Mouse (Mus musculus): ENCODE results near the gene Wdcp. TPM values are rescaled to one million over a fixed set of nuclear protein-coding genes. Genes with fewer than 3 reads are reported as not detected.
"Not testable (repeated sequence)": the region's sequence is repeated elsewhere in the genome, so short reads cannot be mapped to it uniquely, and the experiment has no call there.

Gene Wdcp
- 10 to 100 TPM; 12.7 to 15.0 TPM for total RNA-seq (2021)

DNA sequence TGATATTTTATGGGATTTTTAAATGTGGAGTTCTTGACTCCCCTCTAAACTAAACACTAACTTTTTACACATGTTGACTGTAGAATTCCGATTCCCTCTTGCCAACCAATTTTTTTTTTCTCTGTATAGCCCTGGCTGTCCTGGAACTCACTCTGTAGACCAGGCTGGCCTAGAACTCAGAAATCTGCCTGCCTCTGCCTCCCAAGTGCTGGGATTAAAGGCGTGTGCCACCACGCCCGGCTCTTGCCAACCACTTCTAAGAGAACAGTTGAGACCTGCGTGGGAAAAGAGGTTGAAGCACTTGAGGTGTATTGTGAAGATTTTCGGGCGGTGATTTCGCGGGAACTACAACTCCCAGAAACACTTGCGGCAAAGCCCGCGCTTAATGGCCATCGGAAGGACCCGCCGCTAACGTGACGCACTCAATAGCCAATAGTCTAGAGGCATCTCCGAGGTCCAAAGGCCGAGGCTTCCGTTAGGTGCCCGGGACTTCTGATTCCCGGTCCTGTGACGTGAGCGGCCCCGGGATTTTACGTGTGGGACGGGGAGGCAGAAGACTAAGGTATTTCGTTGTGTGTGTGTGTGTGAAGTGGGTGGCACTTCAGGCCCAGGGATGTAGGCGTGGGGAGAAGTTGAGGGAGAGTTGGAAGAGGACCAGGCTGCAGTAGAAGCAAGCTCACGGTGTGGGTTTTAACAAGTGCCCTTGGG is at the start of gene Wdcp:
TSS of gene Wdcp (plus strand) at position 414 of the 708 bp plus-strand sequence.
- peak; percentile 89 for DNase-seq
- intact Hi-C loops (cut with DNase I), result no loop called here

DNA sequence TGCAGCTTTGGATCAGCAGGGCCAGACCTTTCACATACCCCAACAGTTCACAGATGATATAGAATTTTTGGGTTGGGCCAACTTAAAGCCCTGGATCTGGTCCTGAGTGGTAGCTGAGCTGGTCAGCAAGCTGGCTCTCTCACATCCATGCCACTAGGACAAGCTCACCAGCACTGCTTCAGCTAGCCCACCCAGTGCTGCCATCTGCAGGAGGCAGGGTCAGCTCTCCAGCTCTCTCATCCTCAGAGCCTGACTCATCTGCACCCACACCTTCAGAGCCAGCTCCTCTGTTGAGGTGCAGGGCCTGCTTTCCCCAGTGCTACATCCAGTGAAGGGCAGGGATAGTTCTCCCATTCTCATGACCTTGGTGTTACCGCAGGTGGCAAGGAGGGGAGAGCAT is 49.4 kb upstream of the Wdcp start:
- intact Hi-C loops (cut with DNase I), result no loop called here
- peak; percentile 44 for DNase-seq

- DNase-seq; intact Hi-C loops (cut with DNase I): not testable (repeated sequence)
Measured at GRCm38 (mm10) chr12:4797471-4797870, 45.6 kb upstream of the Wdcp start.

DNA sequence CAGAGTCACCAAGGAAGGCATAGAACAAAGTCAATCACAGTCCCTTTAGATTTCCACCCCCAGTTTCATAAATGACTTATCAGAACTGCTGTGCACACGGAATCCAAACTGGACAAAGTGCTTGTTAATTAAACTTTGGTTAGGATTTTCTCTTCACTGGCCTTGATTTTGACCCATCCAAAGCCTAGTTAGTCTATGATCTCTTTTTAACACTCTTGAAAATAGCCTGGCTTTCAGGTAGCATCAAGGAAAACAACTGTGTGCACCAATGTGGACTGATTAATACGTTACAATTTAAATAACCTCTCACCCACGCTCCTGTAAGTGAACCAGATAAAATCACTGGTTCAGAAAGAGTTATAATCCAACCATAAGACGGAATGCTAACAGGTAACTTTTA is 32.1 kb upstream of the Wdcp start:
- no peak for DNase-seq
- intact Hi-C loops (cut with DNase I), result no loop called here

DNA sequence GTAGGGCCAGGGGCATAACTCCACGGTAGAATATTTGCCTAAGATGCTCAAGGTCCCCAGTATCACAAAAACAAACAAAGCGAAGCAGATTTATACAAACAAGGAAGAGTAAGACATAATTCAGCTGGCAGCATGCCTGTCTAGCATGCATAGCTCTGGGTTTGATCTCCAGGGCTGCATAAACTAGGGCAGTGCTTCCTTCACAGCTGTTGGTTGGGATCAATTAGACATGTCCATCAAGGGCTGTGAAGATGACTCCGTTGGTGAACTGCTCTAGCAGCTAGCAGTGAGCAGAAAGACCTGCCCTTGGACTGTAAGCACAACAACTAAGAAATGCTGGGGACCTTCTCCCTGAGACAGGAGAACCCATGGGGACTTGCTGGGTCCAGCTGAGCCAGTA is 31.4 kb upstream of the Wdcp start:
- no peak for DNase-seq
- intact Hi-C loops (cut with DNase I), result no loop called here

DNA sequence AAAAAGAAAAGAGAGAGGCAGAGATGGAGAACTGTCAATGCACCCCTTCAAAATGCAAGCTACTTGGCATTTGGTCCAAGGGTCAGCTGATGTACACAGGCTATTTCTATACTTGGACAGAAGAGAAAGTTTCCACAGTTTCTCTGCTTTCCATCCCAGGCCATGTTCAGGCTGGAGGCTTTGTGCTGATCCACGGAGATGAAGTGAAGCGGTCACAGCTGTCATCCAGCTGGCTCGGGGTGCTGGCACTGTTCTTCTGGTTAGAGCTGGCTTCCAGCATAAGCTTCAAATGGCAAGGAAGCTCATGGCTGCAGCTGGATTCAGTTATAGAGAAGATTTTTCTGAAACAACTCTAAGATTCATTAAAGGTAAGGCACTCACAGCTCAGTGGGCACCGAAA is 29.5 kb upstream of the Wdcp start:
- intact Hi-C loops (cut with DNase I), result no loop called here
- DNase-seq, result peak; percentile 38

GRCm38 (mm10) chr12:4816680-4817360 is 26.3 kb upstream of the Wdcp start:
- no peak for DNase-seq
- intact Hi-C loops (cut with DNase I), result no loop called here

DNA sequence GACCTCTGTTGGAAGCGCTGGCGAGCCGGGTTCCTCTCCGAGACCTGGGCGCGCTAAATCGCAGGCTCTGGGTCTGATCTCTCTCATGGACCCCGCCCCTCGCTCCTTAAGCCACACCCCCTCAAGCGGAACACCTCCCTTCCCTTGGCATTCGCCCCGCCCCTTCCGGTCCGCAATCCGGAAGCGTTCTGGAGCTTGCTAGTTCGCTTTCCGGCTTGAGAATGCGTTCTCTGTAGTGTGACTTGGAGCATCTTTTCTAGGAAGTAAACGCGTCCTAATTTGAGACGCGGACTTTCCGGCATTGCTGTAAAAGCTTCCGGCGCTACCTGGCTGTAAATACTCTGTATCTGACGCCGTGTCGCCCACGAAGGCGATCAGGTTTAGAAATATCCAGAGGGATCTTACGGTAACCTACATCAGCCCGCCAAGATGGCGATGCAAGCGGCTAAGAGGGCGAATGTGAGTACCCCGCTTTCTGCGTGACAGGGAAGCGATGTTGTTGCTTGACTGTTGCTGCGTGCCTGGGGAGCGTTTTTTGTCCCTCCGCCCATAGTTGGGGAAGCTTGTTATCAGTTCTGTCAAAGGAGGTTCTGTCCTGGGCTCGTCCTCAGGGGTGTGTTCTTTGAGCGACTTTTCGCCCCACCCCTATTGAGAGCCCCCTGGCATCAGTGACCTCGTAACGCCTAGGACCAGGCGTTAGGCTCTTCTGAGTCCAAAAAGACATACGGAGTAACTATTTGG is 25.6 kb upstream of the Wdcp start, which contains the start of gene Sf3b6:
TSS of gene Sf3b6 (plus strand) at position 184 of the 741 bp plus-strand sequence.
- intact Hi-C loops (cut with DNase I), result no loop called here
- peak; percentile 99 for DNase-seq

DNA sequence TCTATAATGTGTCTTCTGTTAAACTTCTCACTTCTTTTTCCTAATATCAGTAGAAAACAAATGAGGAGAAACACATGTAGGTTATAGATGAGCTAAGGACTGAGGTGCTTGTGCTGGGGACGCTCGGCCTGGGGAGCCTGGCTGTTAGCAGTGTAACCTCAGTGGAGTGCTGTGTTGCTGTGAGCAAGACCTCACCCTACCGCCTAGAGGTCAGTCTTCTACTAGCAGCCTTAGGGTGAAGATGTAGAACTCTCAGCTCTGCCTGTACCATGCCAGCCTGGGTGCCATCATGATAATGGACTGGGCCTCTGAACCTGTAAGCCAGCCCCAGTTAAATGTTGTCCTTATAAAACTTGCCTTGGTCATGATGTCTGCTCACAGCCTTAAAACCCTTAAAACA is 15.8 kb upstream of the Wdcp start:
- DNase-seq, result no peak
- intact Hi-C loops (cut with DNase I), result no loop called here

- intact Hi-C loops (cut with DNase I), result no loop called here
- DNase-seq, result no peak
Measured at GRCm38 (mm10) chr12:4836959-4837358, 6.1 kb upstream of the Wdcp start.

- intact Hi-C loops (cut with DNase I), result no loop called here
- DNase-seq, result no peak
Measured at GRCm38 (mm10) chr12:4840010-4840409, 3.1 kb upstream of the Wdcp start.

DNA sequence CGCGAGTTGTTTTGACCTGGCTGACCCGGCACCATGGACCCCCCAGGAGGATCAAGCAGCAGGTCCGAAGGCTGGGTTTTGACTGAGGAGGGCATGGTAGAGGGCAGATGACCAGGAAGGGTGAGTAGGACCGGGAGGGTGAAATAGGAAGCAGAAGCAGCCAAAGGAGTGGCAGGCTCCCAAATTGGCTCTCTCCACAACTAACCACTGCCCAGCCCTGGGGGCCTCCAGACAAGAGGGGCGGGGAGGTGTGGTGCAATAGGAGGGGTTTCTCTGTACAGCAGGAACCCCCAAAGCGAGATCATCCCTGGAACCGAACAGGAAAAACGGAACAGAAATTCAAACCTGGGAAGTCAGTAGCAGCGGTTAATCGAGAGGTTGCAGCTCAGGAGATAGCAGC is 2.4 kb upstream of the Wdcp start:
- intact Hi-C loops (cut with DNase I), result no loop called here

GRCm38 (mm10) chr12:4841392-4841887 is 1.7 kb upstream of the Wdcp start, which contains the start of gene Fkbp1b:
TSS of gene Fkbp1b (minus strand) at chr12:4841591.
- intact Hi-C loops (cut with DNase I), result no loop called here
- peak; percentile 66 for DNase-seq

More for the DNA sequence above, 2.4 kb upstream of the Wdcp start:
- DNase-seq, result peak; percentile 25

DNA sequence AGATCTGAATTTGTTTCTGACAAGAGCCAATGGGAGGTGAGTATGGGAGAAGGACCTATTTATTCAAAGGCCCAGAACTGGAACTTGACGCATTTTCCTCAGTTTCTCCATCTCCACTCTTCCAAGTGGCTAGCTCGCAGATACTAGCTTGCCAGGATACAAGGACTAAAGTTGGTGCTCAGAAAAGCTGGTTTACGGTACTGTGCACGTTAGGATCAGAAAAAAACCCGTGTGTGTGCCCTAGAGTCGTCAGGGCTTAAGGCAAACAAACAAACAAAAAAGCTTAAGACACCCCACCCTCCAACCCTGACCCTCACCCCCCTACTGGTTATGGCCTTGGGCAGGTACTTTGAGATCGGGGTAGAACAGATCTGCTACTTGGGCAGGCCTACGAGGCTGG is 647 bp upstream of the Wdcp start:
- DNase-seq, result no peak
- intact Hi-C loops (cut with DNase I), result no loop called here

GRCm38 (mm10) chr12:4843741-4844140 is 638 bp downstream of the Wdcp start:
- intact Hi-C loops (cut with DNase I), result no loop called here
- DNase-seq, result peak; percentile 20

DNA sequence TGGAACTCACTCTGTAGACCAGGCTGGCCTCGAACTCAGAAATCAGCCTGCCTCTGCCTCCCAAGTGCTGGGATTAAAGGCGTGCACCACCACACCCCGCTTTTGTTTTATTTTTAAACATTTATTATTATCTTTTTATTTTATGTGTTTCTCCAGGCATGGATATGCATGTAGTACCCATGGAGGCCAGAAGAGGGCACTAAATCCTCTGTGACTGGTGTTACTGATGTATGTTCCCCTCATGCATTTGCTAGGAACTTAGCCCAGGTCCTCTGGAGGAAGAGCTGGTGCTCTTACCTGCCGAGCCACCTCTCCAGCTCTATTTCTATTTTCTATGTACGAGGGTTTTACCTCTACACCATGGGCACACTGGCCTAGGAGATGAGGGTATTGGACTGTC is 13.1 kb downstream of the Wdcp start:
- DNase-seq, result no peak
- intact Hi-C loops (cut with DNase I), result no loop called here

DNA sequence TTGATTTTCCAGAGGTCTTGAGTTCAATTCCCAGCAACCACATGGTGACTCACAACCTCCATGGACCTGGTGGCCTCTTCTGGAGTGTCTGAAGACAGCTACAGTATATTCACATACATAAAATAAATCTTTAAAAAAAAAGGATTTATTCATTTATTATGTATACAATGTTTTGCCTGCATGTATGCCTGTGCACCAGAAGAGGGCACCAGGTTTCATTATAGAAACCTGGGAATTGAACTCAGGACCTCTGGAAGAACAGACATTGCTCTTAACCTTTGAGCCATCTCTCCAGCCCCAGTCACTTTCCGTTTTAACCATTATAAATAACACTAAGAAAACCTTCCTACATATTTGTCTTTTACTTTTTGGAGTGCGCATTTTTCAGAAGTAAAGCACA is 13.7 kb downstream of the Wdcp start:
- no peak for DNase-seq
- intact Hi-C loops (cut with DNase I), result no loop called here

- intact Hi-C loops (cut with DNase I), result no loop called here
Measured at GRCm38 (mm10) chr12:4859241-4859914, 16.3 kb downstream of the Wdcp start.

GRCm38 (mm10) chr12:4862672-4863071 is 19.6 kb downstream of the Wdcp start:
- no peak for DNase-seq
- intact Hi-C loops (cut with DNase I), result no loop called here

More at GRCm38 (mm10) chr12:4859241-4859914, 16.3 kb downstream of the Wdcp start:
- no peak for DNase-seq

GRCm38 (mm10) chr12:4863654-4864337 is 20.7 kb downstream of the Wdcp start:
- intact Hi-C loops (cut with DNase I), result no loop called here

More at GRCm38 (mm10) chr12:4863654-4864337, 20.7 kb downstream of the Wdcp start:
- no peak for DNase-seq

Measured in left cerebral cortex, postnatal 4 days (tissue).